Mouse (Mus musculus) C2C12 (cell line): ENCODE data around the gene Sh3bp4. TPM values are rescaled to one million over a fixed set of nuclear protein-coding genes. Genes with fewer than 3 reads are reported as not detected.

Experiments used
- H3K27me3 ChIP-seq: one replicate; pipeline ENCODE4 v1.6.1; 2011; ENCODE audit not compliant: control insufficient read depth, insufficient read depth, insufficient read length
- H3K36me3 ChIP-seq: one replicate; pipeline ENCODE4 v1.6.1; 2011; ENCODE audit not compliant: control insufficient read depth, insufficient read depth
- H3K4me3 ChIP-seq: one replicate; pipeline ENCODE4 v1.5.1; 2011; ENCODE audit warnings: mild to moderate bottlenecking, control low read depth; ENCODE audit not compliant: poor library complexity, insufficient read depth, severe bottlenecking
- H3K79me2 ChIP-seq: one replicate; pipeline ENCODE4 v1.6.1; 2011; ENCODE audit not compliant: control insufficient read depth, insufficient read depth
- H3K79me3 ChIP-seq: one replicate; pipeline ENCODE4 v1.6.1; 2011; ENCODE audit warnings: low read depth, control low read depth
- H3ac ChIP-seq: one replicate; pipeline ENCODE3; 2011; ENCODE audit warnings: low read depth; ENCODE audit not compliant: control insufficient read depth, insufficient read length
- CEBPB ChIP-seq: IDR thresholded peaks from one replicate; pipeline ENCODE4 v1.6.1; 2011; ENCODE audit warnings: low read depth, mild to moderate bottlenecking, control low read depth, moderate library complexity
- CTCF ChIP-seq: IDR thresholded peaks from one replicate; pipeline ENCODE4 v1.5.1; 2011; ENCODE audit not compliant: control insufficient read depth, insufficient read depth, insufficient read length
- FOSL1 ChIP-seq: IDR thresholded peaks from one replicate; pipeline ENCODE4 v1.8.0; 2011; ENCODE audit warnings: mild to moderate bottlenecking, low read length; ENCODE audit not compliant: poor library complexity, insufficient read depth, severe bottlenecking
- MAX ChIP-seq: IDR thresholded peaks from one replicate; pipeline ENCODE4 v1.6.1; 2011; ENCODE audit warnings: mild to moderate bottlenecking, control low read depth
- MYOD1 ChIP-seq: IDR thresholded peaks from one replicate; pipeline ENCODE4 v1.6.1; 2011; ENCODE audit warnings: low read depth; ENCODE audit not compliant: control insufficient read depth, insufficient read length
- MYOG ChIP-seq: IDR thresholded peaks from one replicate; pipeline ENCODE4 v1.6.1; 2011; ENCODE audit not compliant: control insufficient read depth, insufficient read length; ENCODE audit errors: extremely low read depth
- USF1 ChIP-seq: IDR thresholded peaks from one replicate; pipeline ENCODE4 v1.6.1; 2011; ENCODE audit warnings: low read depth, mild to moderate bottlenecking, control low read depth, moderate library complexity
- polyA plus RNA-seq: library from polyadenylated mRNA; unstranded; fragments of >200 nt; fragmentation: generic; extraction: Trizol; gene quantifications from one replicate; pipeline ENCODE4 v1.2.1, GENCODE M21; 2012; ENCODE audit warnings: missing spikeins

Gene Sh3bp4
- polyA plus RNA-seq, 1 experiment = 24.0 TPM

- Histone ChIP-seq H3K36me3 (no peaks in the 10 kb centered on the region), H3K79me3 (no peaks in the 10 kb centered on the region), H3ac (no peak overlapping the region), H3K4me3 (no peak overlapping the region), H3K79me2 (no peaks in the 10 kb centered on the region), H3K27me3 (no peaks in the 10 kb centered on the region)
- TF ChIP-seq MAX (no peak), FOSL1 (no peak), MYOD1 (no peak), CTCF (no peak), MYOG (no peak), USF1 (no peak), CEBPB (no peak)
Observed at GRCm38 (mm10) chr1:89175355-89175754, 105.1 kb downstream of the Sh3bp4 start.

GRCm38 (mm10) chr1:89183261-89183831, 113.1 kb downstream of the Sh3bp4 start:
- no peaks in the 10 kb centered on the region for H3K36me3 ChIP-seq
- H3K4me3 ChIP-seq = no peak overlapping the region
- H3K79me3 ChIP-seq = no peaks in the 10 kb centered on the region
- TF ChIP-seq MAX (no peak), CEBPB (no peak), FOSL1 (no peak), CTCF (no peak), MYOG (no peak), MYOD1 (no peak), USF1 (no peak)
- no peak overlapping the region for H3ac ChIP-seq
- no peaks in the 10 kb centered on the region for H3K27me3 ChIP-seq
- H3K79me2 ChIP-seq = no peaks in the 10 kb centered on the region

GRCm38 (mm10) chr1:89184111-89184785, 114.0 kb downstream of the Sh3bp4 start:
- no peaks in the 10 kb centered on the region for H3K79me2 ChIP-seq
- H3ac ChIP-seq = no peak overlapping the region
- no peaks in the 10 kb centered on the region for H3K27me3 ChIP-seq
- no peak overlapping the region for H3K4me3 ChIP-seq
- H3K36me3 ChIP-seq = no peaks in the 10 kb centered on the region
- H3K79me3 ChIP-seq = no peaks in the 10 kb centered on the region
- no peak for TF ChIP-seq FOSL1

- Histone ChIP-seq H3K36me3 (no peaks in the 10 kb centered on the region), H3K79me3 (no peaks in the 10 kb centered on the region), H3ac (no peak overlapping the region), H3K4me3 (no peak overlapping the region), H3K27me3 (no peaks in the 10 kb centered on the region), H3K79me2 (no peaks in the 10 kb centered on the region)
- no peak for TF ChIP-seq CEBPB
- TF ChIP-seq MYOD1 = no peak
Observed at GRCm38 (mm10) chr1:89184839-89185238, 114.6 kb downstream of the Sh3bp4 start.

- Histone ChIP-seq H3K36me3 (no peaks in the 10 kb centered on the region), H3K27me3 (no peaks in the 10 kb centered on the region), H3K79me2 (no peaks in the 10 kb centered on the region), H3K4me3 (no peak overlapping the region), H3K79me3 (no peaks in the 10 kb centered on the region), H3ac (no peak overlapping the region)
- TF ChIP-seq CEBPB (peak; percentile 41), MYOG (no peak)
Observed at GRCm38 (mm10) chr1:89187441-89187840, 117.2 kb downstream of the Sh3bp4 start.

- Histone ChIP-seq H3K27me3 (no peaks in the 10 kb centered on the region), H3K36me3 (no peaks in the 10 kb centered on the region), H3K79me3 (no peaks in the 10 kb centered on the region), H3K4me3 (no peak overlapping the region), H3K79me2 (no peaks in the 10 kb centered on the region), H3ac (no peak overlapping the region)
- TF ChIP-seq MYOD1 = peak; percentile 14
- no peak for TF ChIP-seq MAX
Observed at GRCm38 (mm10) chr1:89188091-89188490, 117.9 kb downstream of the Sh3bp4 start.

- TF ChIP-seq CEBPB (no peak), FOSL1 (no peak), USF1 (no peak), MYOG (no peak), MAX (no peak), CTCF (no peak), MYOD1 (no peak)
- H3K4me3 ChIP-seq = no peak overlapping the region
Observed at GRCm38 (mm10) chr1:89189204-89189603, 119.0 kb downstream of the Sh3bp4 start.

More at GRCm38 (mm10) chr1:89189204-89189603, 119.0 kb downstream of the Sh3bp4 start:
- Histone ChIP-seq H3K36me3 (no peaks in the 10 kb centered on the region), H3K79me3 (no peaks in the 10 kb centered on the region), H3ac (no peak overlapping the region), H3K27me3 (no peaks in the 10 kb centered on the region), H3K79me2 (no peaks in the 10 kb centered on the region)
